Mouse (Mus musculus) kidney, postnatal 14 days (tissue): ENCODE data around the gene Mab21l1.

Source experiments
- DNase-seq: peaks from one replicate; pipeline ENCODE4 v3.0.0; 2022; ENCODE audit warnings: mixed read lengths

The Mab21l1 gene

DNA sequence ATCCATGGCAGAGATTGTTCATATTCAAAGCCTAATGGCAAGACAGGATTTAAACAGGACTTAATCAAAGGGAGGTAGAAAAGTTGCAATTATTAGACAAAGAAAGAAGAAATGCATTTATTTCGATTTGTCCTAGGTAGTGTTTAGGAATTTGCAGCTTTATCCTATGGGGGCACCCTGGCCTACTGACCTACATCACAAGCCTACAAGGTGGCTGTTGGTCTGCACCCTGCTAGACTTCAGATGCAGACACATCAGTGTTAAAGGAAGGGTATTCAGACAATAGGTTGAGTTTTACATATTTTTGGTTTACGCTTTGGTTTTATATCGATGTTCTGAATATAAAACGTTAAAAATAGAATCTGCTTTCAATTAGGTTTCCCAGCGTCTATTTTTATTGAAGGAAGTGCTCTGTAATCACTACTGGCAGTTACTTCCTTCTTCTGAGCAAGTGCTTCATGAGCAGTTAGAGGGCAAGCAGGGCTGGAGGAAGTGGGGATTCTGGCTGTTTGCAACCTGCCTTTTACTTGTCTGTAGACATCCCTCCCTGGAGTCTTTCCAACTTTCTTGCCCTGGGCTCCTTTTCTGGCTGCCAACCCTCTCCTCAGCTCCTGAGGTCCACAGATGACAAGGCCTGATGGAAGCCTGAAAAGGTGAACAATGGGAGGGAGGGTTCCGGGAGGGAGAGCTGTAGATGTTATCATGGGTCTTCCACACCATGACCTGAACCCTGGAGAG lies 34.5 kb downstream of the Mab21l1 start:
- peak; percentile 43 for DNase-seq

DNA sequence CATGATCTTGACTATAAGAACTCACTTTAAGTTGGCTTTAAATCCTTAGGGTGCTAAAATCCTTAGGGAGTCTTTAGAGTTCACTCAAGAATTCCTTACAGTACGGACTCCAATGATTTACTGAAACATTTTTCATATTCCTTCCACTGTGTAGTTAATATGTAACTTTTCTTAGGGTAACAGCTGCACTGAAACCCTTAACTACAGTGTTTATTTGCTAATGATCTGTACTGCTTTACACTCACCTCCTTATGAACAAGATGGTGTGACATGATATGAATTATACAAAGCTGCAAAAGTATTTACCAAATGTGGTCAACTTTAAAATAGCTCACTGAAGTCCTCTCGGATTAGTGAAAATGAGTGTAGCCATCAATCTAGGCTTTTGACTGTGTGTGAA lies 35.8 kb downstream of the Mab21l1 start:
- DNase-seq: no peak

DNA sequence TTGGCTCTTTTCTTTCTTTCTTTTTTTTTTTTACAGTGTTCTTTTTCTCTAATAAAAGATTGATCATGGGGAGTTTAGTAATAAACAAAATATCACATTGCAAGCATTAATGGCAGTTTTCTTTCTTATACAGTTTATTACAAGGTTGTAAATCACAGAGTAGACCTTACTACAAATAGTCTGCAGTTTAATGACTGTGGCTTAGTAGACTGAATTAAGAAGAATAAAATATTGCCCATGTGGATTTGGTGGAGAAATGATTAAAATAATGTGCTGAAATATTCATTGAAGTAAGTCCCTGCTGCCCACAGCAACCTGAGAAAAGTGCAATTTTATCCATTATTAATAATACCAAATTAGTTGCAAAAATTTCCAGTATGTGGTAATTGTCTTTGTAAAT lies 37.3 kb downstream of the Mab21l1 start:
- DNase-seq: no peak

DNA sequence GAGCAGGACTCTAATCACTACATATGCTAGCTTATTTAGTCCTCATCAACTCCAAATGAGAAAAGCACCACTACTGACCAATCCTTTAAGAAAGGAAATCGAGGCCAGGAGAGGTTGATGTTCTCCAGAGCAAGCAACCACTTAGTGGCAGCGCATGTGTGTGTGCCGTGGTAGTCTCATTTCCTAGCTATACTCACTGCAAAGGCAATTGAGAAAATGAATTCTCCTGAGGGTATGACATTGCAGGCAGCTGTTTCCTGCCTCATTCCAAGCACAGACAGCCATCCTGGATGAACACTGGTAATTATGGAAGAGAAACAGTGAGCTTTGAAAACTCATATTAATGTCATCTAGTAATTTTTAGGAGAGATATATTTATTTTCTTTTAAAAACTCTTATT lies 42.6 kb downstream of the Mab21l1 start:
- peak; percentile 12 for DNase-seq

DNA sequence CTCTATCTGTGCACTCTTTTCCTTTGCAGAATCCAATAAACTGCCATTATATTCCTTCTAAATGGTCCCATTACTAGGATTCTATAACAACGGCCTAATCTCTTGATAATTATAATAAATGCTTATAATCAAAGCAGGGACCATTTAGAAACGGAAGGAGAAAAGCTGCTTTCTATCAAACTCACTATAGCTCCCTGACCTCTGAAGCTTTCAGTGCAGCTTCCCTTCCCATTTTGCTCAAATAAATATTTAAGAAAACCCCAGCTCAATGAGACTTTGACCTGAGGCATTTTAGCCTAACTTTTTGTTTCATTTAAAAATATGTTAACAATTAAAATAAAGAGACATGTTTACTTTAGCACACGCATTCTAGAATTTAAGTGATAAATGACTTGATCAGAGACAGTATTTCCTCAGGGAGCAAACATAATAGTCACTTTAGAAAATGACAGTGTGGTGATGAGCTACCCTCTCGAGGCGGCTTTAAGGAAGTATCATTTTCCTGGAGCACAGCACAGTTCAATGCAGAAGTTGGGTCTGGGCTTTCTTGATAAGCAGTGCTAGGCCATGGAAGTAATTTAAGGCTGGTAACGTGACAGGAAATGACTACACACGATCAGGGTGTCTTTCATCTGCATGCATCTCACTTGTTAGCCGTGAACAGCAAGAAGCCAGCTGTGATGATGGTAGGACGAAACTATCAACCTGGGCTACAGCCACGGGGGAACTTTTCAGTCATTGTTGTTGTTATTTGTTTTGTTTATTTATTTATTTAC lies 46.4 kb downstream of the Mab21l1 start:
- DNase-seq: peak; percentile 6

DNA sequence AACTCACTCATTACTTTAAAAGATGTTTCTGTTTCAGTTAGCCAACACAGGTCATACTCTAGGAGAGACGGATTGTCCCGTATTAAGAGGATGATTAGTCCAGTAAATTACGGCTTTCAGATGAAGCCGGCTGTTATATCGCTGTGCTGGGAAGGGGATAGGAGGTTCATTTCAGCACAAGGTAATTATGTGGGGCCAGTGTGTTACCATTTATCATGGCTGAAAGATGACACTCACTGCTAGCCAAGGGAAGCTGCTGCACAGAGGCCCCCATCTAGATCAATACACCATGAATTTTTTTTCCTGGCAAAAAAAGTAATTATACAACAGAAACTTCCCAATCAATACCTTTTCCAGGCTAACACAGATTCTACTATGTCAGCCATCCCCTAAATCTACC lies 47.9 kb downstream of the Mab21l1 start:
- no peak for DNase-seq
